Mouse (Mus musculus): Measurements from ENCODE around the gene Ptp4a2.

GRCm38 (mm10) chr4:129839866-129840555 is 29.0 kb downstream of the Ptp4a2 start:
- TF ChIP-seq CTCF (IDR thresholded peaks at IDR 0.05; ENCODE audit: low read depth) (no peak), EP300 (IDR thresholded peaks at IDR 0.05; ENCODE audit: low read depth) (no peak)
